Mouse (Mus musculus) heart, postnatal 0 days (tissue): ENCODE results near the gene Bcas1.

Experiments used
- CTCF ChIP-seq: IDR thresholded peaks from 2 replicates; pipeline ENCODE4 v1.5.1; 2016; ENCODE audit warnings: antibody characterized with exemption, control low read depth, low read depth
- EP300 ChIP-seq: IDR thresholded peaks from 2 replicates; pipeline ENCODE4 v1.6.1; 2016; ENCODE audit warnings: antibody characterized with exemption, low read depth

DNA sequence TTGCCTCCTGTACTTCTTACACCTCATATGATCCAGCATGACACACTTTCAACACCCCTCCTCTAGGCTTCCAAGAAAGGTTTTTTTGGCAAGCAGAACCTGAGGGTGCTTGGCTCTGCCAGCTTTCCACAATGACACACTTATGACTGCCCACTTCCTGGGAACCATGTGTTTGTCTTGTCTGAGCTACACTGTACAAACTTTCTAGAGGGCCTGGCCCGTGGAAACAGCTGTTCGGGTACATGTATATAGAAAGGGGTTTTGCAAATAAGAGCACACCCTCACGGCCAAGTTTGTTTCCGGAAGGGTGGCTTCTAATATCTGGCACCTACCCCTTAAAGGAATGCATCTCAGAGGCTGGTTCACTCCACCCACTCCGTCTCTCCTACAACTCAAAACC is 18.2 kb upstream of the Bcas1 start:
- TF ChIP-seq EP300 (no peak), CTCF (no peak)
